Mouse (Mus musculus) lung, postnatal 0 days (tissue): ENCODE data around the gene Dock3.

Experiments used
- CTCF ChIP-seq: IDR thresholded peaks from 2 replicates; pipeline ENCODE4 v1.5.1; 2016; ENCODE audit warnings: antibody characterized with exemption, mild to moderate bottlenecking
- EP300 ChIP-seq: IDR thresholded peaks from 2 replicates; pipeline ENCODE4 v1.6.1; 2016; ENCODE audit warnings: antibody characterized with exemption, mild to moderate bottlenecking, control low read depth

DNA sequence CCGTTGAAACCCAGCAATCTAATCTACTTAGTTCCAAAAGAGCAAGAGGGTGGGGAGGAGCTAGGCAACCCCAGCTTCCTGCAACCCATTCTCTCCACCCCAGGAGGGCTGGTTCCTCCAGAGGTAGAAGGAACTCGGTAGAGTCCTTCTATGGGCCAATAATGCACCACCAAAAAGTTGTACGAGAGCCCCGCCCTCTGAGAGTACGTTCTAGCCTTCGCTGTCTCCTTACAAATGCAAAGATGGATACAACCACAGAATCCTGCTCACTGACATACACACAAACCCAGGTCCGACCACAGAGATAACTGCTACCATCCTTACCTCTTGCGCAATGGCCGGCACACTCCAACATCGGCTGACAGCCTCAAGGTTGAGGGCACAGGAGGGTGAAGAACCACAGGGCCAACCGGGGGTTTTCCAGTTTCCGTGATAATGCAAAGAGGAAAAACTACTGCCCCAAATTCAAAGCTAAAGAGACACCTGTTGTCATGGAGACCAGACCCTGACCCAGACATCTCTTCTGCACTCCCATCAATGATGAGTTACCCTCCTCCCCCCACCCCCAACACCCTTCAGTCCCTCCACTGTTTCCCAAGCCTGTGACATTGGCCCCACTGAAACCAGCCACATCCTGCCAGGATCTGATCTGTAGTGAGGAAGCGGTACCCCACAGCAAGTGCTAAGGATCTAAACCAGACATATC is 48.8 kb upstream of the Dock3 start:
- TF ChIP-seq EP300 (no peak), CTCF (no peak)
